Mouse (Mus musculus): ENCODE measurements around the gene Prkar2a.

Prkar2a gene

DNA sequence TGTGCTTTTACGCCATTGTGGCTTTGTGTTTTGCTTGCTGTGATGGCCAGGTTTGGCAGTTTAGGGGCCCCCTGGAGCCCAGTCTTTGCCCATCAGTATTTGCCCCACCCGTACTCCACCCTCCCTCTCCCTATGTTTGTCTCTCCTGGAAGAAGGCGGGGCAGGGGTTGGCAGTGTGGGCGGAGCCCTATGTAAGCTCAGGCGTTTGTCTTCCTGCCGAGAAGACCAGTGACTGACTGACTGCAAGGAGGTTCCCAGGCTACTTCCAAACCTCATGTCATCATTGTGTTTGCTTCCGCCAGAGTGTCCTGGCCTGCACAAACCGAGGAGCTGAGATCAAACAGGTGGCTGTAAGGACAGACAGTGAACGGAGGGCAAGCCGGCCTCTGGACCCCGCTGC, 106.6 kb downstream of the Prkar2a start:
- DNase-seq (ENCODE audit: low read depth, low spot score) = no peak

GRCm38 (mm10) chr9:108796351-108796981, 107.4 kb downstream of the Prkar2a start:
- DNase-seq (ENCODE audit: low read depth, low spot score) = no peak

DNA sequence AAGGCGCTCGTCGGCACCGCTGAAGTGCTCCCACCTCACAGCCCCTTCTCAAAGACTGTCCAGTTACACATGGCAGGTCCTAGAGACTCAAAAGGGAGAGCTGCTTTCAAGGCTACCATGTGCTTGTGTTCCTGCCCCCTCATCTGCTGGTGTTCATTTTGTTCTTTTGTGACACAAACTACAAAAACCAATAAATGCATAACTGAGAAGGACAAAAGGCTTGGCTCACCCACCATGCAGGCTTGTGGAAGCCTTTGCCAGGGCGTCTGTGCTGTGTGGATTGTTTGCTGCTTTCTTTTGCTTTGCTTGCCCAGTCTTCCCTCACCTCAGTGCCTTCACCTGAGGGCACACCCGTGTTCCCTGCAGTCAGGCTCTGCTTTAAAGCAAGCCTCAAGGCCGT, 108.4 kb downstream of the Prkar2a start:
- DNase-seq (ENCODE audit: low read depth, low spot score) = no peak

GRCm38 (mm10) chr9:108798508-108799075, 109.5 kb downstream of the Prkar2a start:
- DNase-seq (ENCODE audit: low read depth, low spot score) = no peak

GRCm38 (mm10) chr9:108799564-108799963, 110.5 kb downstream of the Prkar2a start:
- no peak for DNase-seq (ENCODE audit: low read depth, low spot score)
